Mouse (Mus musculus) mature B cell (primary cell): ENCODE measurements around the gene Igsf9b.

Experiments
- in situ Hi-C: fragments of 300-500 bp; cut with MboI; formaldehyde crosslinking; loops from 2 replicates; pipeline ENCODE4 v1.14.3; 2019

The Igsf9b gene

DNA sequence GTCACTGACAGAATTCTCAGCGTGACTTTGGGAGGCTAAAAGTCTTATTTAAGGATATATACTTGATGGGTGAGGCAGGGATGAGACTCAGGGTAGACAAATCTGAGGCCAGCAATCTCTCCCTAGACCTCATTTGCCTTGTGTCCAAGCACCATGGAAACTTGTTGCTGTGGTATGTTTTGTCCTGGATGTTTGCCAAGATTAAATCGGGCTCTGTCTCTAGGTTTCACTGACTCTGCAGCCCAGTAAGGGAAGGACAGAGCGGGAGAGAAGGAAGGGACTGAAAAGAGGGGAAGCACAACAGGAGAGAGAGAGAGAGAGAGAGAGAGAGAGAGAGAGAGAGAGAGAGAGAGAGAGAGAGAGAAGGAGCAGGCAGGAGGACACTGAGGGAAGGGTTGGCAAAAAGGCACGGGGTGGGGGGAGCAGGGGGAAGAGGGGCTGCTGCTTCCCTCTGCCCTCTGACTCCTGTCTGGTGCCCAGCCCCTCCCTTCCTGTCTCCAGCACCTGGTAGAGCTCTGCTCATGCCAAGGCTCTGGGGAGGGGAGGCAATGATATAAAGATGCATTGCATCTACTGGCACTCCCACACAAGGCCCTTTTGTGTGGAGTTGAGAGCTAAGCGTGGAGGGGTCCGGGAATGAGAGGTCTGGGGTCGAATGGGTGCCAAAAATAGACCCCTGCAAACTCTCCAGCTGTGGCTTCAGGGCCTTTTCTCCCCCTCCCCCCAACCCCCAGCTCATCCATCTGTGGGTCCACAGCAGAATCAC lies 9.3 kb upstream of the Igsf9b start:
- in situ Hi-C loops, result no loop called here

DNA sequence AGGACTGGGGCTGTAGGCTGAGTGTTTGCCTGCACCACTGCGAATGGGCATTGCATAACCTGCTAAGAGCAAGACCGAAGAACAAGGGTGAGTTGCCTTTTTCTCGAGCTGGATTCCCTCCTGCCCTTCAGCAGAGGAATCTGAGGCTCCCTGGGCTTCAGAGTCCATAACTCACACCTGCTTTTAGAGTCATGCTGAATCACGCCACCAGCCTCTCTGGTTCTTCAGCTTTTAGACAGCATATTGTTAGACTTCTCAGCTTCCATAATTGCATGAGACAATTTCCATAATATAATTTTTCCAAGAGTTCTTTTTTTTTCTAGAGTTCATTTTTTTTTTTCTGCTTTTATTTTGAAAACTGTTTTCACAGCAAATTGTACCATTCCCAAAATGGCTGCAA lies 4.6 kb upstream of the Igsf9b start:
- in situ Hi-C loops, result no loop called here

DNA sequence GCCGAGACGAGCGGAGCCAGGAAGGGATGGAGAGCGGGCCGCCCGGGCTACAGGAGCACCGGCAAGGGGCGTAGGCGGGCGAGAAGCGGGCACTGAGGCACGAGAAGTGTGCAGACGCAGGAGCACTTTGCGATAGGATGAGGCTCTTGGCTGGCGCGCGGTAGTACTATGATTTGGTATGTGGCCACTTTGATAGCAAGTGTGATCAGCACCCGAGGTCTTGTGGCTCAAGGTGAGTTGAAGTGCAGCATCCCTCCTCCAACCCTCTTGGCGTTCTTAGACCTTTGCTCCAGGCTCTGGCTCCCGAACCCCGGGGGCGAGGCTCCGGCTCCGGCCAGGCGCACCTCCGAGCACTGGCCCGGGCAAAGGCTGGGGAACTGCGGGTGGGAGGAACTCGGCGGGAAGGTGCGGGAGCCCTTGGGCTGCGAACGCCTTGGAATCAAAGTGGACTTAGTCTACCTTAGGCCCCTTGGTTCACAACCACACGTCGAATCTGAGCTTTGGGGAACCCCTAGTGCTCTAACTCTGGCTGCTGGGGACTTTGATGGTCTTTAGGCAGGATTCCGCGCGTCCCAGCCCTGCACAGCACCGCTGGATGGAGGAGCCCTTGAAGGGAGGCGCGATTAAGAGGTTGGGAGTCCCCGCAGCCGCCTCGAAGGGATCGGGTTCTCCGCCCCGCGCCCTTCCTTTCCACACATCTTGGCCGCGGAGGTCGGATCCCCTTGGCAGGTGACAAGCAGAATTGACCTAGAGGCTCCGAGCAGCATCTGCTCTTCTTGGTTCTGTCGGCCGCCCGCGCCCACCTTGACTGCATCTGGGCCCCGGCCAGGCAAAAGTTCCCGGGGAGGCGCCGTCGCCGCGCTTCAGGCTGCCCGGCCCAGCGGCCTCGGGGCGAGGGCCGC lies 533 bp downstream of the Igsf9b start:
- in situ Hi-C loops, result no loop called here

DNA sequence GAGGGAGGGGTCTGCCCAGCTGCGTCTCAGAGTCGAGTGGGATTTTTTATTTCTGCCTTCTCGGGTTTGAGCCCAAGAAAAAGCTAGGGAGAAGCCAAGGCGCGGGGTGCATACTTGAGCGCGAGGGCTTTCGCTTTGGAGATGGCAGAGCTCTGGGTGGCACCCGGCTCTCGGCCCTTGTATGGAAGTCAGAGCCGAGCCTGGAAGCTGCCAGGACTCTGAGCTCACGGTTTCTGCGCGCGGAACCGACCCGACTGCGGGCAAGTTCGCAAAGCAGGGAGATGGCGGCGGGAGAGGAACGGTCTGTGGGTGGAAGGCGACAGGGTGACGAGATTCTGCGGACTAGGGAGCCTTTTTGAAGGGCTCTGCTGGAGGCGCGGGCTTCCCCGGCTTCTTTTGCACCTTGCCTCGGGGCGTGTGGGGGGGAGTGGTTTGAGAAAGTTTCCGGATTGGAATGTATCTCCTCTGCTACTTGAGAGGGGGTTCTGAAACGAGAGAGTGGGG lies 1.2 kb downstream of the Igsf9b start:
- in situ Hi-C loops, result no loop called here

DNA sequence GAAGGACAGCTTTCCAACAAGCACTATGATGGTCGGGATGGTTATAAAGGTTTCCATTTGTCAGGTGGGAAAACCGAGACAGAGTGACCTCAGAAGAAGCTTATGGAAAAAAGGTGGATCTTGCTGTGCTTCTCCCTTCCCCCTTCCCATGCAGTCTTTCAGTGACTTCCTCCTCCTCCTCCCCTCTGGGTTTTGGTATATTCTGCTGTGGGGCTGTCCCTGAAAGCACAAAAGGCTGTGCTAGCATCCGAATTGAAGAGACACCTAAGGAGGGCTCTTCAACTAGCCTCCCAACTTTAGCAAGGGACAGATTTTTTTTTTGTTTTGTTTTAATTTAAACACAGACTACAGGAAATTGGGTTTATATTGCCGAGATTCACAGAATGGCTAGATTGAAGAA lies 1.7 kb downstream of the Igsf9b start:
- in situ Hi-C loops, result no loop called here

DNA sequence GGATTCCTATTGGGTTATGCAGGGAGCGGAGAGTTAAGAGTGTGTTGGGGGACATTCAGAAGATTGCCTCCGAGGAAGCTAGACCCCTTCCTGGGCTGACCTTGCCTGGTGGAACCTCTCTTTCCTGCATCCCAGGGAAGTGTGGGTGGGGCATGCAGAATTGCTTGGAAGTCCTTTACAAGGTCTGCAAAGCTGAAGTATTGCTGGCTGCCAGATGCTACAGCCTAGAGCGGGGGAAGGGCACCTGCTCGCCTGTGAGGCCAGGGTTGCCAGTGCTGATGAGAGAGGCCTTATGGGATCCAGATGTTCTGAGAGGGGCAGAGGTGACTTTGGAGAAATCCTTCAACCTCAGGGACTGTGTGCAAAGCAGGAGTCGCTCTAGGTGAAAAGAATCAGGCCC lies 2.5 kb downstream of the Igsf9b start:
- in situ Hi-C loops, result no loop called here

DNA sequence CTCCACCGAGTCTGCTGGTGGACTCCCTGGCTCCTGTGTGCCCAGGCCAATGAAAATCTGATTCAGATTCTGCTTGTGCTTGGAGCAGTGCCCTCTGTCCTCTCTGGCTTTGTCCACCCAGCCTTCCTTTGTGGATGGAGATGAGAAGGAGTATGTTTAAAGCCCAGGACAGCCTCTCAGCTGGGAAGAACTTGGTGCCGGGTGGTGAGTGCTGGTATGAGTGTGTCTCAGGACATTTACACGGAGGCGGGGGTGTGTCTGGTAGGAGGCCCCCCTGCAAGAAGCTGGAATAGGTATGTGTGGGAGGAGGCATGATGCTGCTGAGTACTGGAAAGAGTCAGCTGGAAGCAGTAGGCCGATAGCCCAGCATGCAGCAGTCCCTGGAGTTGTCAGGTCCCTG lies 3.3 kb downstream of the Igsf9b start:
- in situ Hi-C loops, result no loop called here

DNA sequence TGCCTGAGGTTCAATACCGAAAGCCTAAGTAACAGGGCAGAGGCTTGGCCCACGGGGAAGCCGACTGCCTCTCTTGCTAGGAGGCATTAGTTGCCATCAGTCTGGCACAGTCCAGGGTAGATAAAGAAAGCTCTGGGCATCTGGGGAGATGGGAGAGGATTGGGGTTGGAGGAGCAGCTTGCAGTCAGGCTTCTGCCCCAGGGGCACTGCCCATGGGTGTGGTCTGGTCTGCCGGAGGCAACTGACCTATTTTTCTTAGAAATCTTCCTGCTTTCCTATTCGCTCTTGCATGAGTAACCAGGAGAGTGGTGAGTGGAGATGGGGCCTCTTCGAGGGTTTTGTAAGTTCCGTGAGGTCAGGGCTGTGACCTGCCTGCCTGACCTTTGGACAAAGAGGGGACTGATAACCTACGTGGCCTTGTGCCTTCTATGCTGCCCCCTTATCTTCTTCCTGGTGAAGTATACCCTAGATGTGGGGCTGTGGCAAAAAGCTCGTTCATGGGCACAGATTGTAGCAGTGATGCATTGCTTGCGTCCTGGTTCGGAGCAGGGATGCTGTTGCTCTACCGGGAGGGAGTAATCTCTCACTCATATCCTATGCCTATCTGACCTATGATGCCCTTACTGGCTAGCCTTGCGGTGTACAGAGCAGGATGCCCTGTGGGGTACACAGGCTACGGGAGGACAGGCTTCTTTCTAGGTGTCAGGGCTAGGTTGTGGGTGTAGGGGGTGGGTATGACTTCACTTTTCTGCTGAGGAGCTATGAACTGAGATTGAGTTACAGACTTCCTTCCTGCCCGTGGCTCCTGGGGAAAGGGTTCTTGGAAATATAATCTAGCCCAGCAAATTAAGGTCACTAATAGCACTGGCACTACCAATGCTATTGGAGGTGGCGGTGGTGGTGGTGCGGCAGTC lies 4.8 kb downstream of the Igsf9b start:
- in situ Hi-C loops, result no loop called here

DNA sequence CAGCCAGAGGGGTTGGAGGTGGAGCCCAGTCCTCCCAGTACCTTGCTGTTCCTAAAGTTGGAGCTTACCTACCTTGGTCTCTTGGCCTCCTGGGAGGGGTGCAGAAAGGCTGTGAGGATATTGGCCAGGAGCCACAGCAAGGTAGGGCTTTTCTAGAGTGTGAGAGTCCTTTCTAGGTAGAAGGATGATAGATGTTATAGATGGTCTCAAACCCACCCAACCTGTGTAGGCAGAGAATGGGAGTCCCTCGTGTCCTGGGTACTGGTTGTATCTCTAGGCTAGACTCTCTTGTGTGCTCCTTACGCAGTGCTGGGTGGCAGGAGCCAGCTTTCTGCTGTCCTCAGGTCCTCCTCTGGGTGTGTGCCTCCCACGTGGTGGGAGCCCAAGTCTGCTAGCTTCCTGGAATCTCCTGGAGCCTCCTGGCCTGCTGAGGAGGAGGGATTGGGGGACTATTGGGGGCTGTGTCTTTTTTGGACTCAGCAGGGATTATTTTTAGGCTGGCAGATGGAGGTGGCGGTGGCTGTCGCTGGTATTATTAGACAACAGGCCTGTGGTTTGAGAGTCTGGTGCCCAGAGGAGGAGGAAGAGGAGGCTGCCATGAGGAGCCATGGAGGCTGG lies 5.6 kb downstream of the Igsf9b start:
- in situ Hi-C loops, result no loop called here

DNA sequence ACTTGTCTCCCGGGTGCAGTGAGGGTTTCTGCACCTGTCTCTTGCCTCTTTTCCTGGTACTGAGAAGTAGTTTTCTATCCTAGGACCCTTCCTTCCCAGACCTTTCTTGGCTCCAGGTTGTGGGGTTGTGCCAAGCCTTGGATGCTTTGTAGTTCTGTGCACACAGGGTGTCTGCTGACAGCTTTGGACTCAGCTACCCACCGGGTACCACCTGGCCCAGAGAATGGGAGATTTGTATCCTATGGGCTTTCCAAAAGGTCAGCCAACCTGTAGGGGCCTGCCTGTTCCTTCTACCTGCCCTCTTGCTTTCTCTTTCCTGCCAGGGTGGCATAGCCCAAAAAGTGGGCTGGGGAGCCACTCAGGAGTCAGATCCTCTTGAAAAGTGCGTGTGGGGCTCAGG lies 6.5 kb downstream of the Igsf9b start:
- in situ Hi-C loops, result no loop called here

DNA sequence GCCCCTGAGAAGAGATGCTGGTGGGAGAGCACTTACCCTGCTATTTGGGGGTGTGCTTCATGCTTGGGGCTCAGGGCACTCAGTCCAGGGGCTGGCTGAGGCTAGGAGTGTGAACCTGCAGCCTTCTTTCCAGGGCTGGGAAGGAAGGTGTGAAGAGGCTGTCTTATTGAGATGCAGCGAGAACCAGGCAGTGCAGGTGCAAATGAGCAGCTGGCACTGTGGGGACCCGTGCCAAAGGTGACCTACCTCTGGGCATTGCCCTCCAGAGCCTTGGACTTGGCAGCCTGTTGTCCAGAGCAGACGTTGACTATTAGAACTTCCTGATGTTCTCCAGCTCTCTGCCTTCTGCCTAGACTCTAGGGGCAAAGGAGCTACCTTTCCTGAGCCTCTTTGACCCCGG lies 7.6 kb downstream of the Igsf9b start:
- in situ Hi-C loops, result no loop called here

DNA sequence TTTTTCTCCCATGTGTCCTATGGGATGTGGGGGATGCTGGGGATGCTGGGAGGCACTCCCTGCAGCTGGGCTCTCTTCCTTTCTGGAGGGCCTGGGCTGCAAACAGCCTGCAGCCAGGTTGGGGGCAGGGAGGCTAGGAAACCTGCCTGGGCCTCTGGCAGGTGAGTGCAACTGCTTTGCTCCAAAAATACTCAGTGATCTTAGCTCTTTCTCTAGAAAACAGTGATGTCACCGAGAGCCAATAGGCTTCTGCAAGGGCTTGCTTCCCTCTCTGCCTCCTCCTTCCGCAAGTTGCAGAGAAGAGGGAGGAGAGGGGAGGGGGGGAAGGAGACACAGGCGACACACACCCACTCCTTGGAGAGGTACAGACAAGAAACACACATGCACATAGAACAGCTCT lies 8.3 kb downstream of the Igsf9b start:
- in situ Hi-C loops, result no loop called here

DNA sequence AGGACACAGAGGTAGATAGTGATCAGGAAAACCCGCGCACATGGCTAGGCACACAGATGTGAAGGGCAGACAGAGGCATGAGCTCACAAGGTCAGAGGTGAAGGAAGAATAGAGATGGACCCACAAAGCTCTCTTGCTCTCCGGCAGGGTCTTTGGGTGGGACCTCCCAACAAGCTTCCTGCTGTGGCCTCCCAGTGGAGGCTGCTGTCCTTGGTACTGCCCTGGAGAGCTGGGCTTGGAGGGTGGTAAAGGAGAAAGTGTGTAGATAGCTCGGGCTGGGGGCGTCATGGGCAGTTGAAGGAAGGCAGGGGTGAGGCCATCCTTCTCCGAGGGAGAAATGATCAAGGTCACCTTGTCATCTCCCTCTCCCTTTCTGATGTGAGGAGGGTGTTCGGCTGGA lies 9.0 kb downstream of the Igsf9b start:
- in situ Hi-C loops, result no loop called here

DNA sequence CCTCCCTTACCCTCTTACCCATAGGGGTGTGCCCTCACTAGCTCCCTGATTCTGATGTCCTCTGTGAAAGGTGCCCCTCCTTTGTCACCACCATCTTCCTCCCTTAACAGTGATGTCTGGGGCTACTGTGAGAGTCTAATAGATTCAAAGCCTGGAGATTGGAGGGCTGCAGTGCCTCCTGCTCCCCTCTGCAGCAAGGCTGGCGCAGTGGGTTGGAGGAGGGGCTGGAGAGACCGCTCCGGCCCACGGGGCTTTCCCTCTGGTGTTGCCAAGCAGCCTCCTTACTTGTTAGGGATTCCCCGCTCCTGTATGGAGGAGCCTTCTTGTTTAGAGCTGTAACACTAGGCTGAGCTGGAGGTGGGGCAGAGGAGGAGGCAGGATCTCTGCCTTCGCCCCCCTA lies 9.6 kb downstream of the Igsf9b start:
- in situ Hi-C loops, result no loop called here

DNA sequence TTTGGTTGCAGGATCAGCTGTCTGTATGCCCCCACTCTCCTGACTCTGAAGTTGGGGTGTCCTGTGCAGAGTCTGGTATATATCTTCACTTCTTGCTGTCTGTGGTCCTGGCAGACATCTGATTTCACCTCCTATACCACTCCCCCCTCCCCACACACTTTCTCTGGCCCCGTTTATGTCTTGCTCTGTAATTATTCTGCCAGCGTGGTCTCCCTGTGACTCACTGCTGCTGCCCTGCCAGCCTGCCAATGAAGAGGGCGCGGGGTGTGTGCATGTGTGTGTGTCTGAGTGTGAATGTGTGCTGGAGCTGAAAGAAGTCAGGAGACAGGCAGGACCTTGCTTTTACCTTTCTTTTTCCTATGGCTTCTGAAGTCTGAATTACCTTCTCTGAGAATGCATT lies 11.0 kb downstream of the Igsf9b start:
- in situ Hi-C loops, result no loop called here

DNA sequence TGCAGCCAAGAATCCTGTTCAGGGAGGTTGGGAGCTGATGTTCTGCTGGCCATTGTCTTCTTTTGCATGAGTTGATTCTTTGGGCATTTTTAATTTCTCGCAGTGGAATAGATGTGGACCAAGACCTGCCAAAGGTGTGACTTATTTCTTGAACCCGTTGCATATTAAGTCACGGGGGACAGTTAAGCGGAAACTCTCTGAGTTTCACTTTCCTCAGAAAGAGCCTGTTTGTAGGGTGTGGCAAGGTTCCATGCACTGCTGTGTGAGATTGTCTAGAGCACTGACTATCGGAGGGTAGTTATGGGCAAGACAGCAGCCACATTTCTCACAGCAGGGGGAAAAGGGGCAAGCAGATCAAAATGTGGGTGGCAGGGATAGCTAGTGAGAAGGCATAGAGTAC lies 14.4 kb downstream of the Igsf9b start:
- in situ Hi-C loops, result no loop called here

DNA sequence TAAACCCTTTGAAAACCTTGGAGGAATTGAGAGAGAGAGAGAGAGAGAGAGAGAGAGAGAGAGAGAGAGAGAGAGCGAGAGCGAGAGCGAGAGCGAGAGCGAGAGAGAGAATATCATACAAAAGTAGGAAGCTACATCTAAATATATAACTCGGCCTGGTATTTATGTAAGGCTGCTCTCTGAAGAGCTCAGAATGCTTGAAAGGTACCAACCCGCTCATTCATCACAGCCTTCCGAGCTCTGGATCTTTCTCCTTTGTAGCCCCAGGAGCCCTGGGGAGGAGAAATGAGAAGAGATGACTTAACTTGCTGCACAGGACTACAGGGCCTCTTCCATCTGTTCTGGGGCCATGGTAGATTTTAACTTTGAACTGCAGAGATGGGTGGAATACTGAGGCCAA lies 22.3 kb downstream of the Igsf9b start:
- in situ Hi-C loops, result no loop called here

DNA sequence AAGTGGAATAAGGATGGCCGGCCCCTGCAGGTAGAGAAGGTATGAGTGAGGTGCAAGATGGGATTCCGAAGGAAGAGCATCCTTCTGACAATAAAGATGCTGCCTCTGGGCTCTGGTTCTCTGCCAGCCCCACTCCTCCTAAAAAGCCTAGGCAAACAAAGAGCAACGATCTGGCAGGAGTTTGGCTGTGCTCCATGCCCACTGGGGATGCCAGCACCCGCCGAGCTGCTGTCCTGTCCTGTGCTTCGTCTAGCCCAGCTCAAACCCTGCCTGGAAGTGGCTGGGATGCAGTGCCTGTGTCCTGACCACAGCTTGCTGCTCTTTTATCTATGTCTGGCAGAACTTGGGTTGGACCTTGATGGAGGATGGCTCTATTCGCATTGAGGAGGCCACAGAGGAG lies 23.3 kb downstream of the Igsf9b start:
- in situ Hi-C loops, result no loop called here

DNA sequence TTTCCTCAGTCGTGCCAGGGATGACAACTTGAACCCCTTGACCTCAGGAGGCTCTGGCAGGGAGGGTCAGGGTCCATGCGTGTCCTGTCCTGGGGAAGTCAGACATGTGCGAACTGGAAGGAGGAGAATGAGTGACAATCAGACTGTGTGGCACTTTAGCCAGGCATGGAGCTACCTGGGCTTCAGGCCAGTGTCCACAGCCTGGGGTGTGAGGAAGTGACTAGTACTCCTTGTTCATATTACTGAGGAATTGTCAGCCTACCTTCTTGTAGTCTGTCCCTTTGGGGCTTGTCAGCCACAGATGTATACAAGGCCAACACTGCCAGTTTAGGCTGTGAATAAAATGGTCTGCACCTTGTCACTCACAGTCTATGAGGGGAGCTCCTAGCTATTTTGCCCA lies 24.4 kb downstream of the Igsf9b start:
- in situ Hi-C loops, result no loop called here

DNA sequence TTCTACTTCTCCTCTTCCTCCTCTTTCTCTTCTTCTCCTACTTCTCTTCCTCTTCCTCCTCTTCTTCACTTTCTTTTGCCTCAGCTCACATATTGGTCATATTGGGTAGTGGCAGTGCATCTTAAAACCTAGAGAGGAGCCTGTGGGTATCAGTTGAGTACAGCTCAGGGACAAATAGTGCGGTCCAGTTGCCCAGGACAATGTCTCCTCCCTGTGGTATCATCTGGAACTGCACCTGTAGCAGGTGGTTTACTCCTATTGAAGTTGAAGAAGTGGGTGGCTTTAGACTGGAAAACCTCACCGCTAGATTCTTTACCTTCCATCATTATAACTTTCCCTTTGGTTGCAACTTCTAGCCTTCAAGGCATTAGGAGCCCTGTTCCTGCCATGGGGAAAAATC lies 26.9 kb downstream of the Igsf9b start:
- in situ Hi-C loops, result no loop called here

DNA sequence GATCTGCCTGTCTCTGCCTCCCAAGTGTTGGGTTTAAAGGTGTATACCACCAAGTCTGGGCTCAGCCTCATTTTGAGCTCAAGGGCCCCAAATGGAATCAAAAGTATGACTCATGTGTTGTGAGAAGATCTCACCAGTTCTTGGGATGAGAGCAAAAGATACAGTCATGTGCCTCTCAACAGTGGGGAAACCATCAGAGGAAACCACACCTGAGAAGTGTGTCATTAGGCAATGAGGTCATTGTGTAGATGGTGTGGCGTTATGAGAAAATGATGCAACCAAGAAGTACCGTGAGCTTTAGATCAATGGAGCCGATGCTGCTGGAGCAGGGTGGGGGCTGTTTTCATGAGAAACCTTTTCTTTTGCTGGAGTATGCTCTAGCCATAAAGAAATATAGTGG lies 28.6 kb downstream of the Igsf9b start:
- in situ Hi-C loops, result no loop called here

DNA sequence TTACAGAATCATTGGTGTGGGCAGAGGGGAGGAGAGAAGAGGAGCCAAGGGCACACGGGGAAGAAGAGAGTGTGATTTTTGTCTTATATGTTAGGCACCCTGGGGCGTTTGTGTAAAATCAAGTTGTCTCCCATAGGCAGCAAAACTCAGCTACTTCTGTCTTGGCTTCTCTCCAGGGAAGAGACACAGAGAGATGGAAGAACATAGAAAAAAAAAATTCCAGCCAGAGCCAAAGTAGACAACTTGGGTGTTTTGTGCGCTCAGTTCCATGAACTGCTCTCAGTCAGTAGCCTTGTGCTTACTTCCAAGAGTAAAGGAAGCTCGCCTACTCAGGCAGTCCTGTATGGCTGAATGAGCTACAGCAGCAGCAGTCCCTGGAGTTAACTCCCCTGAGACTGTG lies 31.4 kb downstream of the Igsf9b start:
- in situ Hi-C loops, result no loop called here
